Mouse (Mus musculus) kidney, postnatal 4 days (tissue): ENCODE measurements at regions not wholly inside any gene's neighbourhood (a gene's known extent, or its start where the extent isn't known, plus 50 kb on each side); places are given as distances from the start of the nearest gene placed in this dataset.

Experiments
- DNase-seq, 2 experiments: peaks; one replicate each; pipeline ENCODE4 v3.0.0; 2021; ENCODE audit warnings: mixed read lengths in 2 of 2

GRCm38 (mm10) chr19:16075512-16076086 is 57.0 kb upstream of the Gnaq start:
- no peak for DNase-seq

DNA sequence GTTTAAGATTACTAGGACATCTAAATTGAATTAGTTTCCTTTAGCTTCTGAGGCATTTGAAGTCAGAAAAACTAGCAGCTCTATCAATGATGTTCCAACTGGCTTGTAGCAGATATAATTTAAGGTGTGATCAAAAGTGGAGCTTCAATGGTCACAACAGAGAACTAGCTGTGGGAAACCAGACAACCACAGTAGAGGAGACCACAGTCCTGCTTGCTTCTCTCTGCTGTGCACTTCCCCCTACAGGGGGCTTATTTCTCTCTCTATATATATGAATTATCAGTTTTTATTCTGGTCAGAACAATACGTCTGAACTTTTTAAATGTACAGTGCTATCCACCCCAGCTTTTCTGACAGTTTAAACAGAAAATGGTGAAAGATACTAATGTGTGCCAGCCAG is 57.6 kb upstream of the Gnaq start:
- DNase-seq = no peak

DNA sequence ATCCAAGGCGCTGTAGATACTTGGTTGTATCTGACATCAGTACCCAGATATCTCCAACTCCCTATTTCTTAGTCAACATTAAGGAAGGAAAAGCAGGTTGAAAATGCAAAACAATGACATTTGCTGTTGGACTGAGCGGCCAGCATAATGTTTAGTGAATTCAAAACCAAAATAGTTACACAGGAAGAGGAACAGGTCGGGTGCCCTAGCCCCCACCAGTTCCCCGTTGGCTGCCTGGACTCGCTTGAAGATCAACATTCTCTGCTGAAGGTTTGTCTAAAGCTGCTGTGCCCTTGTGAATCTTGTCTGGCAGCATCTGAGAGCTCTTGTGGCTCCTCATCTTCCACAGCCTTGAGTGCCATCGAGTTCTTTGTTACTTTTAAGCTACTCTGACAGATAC is 65.3 kb upstream of the Gnaq start:
- DNase-seq = no peak

DNA sequence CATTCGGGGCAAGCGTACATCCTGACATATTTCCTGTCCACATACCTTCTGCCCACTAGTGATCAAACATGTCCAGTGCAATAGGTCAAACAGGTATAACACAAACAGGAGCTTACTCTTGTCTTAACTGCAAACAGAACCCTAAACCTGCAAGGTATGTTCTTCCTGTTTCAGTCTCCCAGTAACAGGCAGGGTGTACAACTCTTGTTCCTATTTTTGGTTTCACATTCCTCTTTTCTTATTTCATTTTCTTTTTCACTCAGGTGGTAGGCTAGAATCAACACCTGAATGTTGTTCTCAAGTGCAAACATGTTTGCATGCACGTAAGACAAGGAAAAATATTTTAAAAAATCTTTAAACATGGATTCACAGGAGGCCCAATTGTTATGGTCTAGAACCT is 67.7 kb upstream of the Gnaq start:
- no peak for DNase-seq

DNA sequence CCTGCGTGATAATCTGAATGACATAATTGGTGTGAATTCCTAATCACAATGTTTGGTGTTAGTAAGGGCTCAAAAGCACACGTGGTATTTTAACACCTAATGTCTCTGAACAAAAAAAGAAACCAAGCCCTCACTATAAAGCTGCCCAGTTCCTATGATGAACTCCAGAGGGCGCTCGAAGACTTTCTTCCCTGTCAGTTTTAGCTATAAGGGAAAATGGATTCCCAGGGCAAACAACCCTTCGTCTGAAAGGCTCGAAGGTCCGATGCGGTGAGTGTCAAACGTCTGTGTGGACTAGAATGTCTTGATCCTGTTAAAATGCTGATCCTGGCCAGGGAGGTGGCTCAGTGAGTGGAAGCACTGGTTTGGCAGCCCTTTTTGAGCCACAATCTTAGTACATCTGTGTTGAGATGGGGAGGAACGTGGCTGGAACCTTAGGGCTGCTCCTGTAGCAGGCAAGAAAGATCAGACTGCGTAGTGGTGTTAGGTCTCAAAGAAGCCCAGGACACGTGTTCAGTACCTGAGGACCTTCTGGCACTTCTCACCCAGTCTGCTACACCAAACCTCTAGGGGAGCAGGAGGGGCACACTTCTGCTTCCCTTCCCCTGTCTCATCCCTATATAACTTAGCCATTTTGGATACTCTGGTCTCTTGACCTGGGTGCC is 68.6 kb upstream of the Gnaq start:
- peak; percentile 87 to 88 for DNase-seq

DNA sequence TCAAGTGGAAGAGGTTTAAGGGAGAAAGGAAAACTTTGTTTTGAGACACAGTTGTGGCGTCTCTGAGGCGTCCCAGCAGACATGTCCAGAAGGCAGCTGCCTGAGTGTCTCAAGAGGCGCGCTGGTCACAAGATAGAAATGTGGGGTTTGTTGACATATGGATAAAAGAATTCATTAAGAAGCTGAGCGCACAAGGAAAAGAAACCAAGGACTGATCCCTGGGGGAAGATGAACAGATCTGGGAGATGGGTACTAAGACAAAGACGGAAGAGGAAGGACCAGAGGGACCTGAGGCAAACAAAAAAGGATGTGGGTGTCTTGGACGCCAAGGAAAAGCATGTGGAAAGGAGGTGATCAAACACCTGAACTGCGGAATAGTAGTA is 69.1 kb upstream of the Gnaq start:
- DNase-seq = peak in 1 of 2 experiments; percentile 22

GRCm38 (mm10) chr19:16061821-16062220 is 70.8 kb upstream of the Gnaq start:
- peak in 1 of 2 experiments; percentile 27 for DNase-seq

- DNase-seq = no peak
Observed at GRCm38 (mm10) chr19:16059026-16059425, 73.6 kb upstream of the Gnaq start.

DNA sequence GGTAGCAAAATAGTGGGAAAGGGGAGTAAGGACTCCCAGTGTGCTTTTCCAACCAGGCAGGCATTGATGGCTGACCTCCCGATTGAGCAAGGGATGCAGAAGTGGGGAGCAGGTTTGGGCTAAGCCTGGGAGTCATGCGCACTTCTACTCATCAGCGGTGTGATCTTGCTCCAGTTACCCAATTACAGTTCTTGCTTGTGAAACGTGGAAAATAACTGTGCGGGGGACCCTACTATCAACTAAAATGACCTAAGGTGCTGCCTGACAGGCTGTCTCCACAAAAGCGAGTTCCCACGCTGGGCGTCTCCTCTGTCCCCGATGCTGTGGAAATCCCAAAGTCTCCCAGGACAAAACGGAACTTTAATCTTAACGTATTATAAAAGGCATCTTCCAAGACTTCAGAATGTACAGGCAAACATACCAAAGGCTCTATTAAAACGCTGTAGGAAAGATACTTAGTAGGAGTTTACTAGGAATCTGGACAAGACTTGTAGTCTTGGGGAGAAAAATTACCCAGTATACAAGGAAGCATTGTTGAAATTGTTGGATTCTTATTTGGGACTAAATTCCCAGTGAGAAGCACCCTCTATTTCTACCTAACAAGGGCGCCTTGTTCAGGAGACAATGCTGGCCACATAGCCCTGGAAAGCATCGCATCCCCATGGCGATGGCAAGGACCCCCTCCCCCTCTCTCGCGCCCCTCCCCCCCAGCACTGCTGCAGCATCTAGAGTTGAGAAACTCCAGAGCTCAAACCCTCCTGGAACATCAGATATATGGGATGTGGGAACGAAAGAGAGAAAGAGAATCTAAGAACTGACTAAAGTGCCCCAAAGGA is 65.6 kb upstream of the Cep78 start:
- DNase-seq = no peak

GRCm38 (mm10) chr19:16049646-16050045 is 64.9 kb upstream of the Cep78 start:
- DNase-seq = no peak

DNA sequence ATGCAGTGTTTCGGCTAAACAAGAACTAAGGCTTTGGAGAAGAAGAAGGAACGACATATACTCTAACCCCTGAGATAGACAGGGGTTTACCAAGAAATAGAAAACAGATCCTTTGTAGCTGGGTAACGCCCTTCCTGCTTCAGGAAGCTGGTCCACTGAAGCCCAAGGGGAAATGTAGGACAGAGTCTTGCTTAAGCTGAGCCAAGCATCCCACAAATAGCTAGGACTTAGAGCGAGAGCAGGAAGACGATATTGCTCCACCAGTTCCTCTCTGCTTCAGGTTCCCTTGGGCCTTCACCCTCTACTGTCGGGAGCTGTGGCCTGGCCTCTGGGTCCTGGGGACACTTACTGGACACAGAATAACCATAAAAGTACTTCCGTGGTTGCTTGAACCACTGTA is 62.2 kb upstream of the Cep78 start:
- DNase-seq = no peak

GRCm38 (mm10) chr19:16045261-16045660 is 60.5 kb upstream of the Cep78 start:
- no peak for DNase-seq

GRCm38 (mm10) chr19:16044169-16044568 is 59.4 kb upstream of the Cep78 start:
- no peak for DNase-seq

DNA sequence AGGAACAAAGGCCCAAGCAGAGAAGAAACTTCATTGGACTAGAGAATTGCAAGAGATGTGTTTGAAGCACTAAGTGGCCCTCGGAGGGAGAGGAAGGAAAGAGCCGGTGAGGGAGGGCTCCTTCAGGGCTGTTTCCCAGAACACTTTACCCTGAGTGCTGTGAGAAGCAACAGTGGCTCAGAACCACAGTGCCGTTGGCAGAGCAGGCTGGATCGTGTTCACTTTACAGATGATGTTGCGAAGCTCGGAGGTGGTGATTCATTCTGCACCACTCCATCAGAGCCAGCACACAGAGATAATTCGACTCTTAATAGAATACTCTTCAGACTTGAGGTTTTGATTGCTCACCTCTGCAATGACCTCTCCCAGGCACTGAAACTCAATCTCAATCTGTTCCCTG is 58.2 kb upstream of the Cep78 start:
- no peak for DNase-seq

- DNase-seq = no peak
Observed at GRCm38 (mm10) chr19:16041891-16042290, 57.1 kb upstream of the Cep78 start.

GRCm38 (mm10) chr19:16037806-16038205 is 53.0 kb upstream of the Cep78 start:
- peak; percentile 11 to 16 for DNase-seq
